Mouse (Mus musculus) adrenal gland, adult (tissue): ENCODE results near the gene Mars2.

Experiments used
- DNase-seq, 2 experiments: peaks; one replicate each; pipeline ENCODE4 v3.0.0; 2022 to 2023; ENCODE audit warnings: low spot score in 1 of 2; ENCODE audit not compliant: inconsistent age in 2 of 2

Gene Mars2

GRCm38 (mm10) chr1:55236890-55237642 is at the start of gene Mars2:
Gene Mars2 (plus strand): TSS chr1:55237177.
- DNase-seq: peak; percentile 97 to 98

GRCm38 (mm10) chr1:55192015-55192414 is 45.0 kb upstream of the Mars2 start:
- no peak for DNase-seq

GRCm38 (mm10) chr1:55192824-55193223 is 44.2 kb upstream of the Mars2 start:
- DNase-seq: peak; percentile 58 to 81

DNA sequence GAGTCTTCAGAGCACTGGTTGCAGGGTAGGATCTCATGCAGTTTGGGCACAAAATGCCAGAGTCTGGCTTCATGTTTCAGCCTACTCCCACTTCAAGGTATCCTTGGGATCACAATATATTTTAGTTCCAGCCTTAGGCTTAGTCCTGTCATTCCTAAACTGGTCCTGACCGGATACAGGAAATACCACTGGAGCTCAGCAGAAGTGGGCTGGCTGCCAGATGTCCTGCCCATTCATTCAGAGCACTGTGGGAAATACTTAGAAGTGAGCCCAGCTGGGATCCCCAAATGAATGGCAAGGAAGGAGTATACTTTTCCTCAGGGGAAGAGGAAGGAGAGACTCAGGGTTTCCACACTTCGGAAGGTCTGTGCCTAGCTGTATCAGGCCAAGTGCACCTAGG is 43.7 kb upstream of the Mars2 start:
- peak; percentile 56 to 81 for DNase-seq

- peak; percentile 55 to 88 for DNase-seq
These were observed 42.7 kb upstream of the Mars2 start for GRCm38 (mm10) chr1:55194064-55194915.

- no peak for DNase-seq
These were observed 42.0 kb upstream of the Mars2 start for GRCm38 (mm10) chr1:55195021-55195420.

DNA sequence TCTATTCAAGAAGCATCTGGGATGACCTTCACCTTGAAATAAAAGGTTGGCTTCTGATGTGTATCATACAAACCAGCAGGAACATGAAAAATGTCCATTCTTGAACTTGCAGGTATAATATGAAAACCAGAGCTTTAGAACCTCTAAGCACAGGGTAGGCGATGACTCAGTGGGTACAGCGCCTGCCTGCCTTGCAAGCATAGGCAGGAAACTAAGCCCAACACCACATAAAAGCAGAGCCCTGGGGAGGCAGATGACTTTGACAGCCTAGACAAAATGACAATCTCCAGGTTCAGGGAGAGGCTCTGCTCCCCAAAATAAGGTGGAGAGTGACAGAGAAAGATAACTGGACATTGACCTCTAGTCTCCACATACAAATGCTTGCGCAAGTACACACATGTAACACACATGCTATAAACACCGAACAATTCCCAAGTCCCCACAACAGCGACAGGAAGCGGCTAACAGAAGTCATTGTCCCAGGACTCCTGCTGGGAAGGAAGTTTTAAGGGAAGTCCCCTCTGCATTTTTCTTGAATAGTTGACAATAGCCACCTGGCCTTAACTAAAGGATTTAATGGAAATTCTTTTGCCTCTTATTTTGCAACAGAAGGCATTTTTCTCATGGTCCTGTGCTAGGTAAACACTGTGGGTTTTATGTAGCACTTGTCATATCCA is 40.5 kb upstream of the Mars2 start:
- peak; percentile 70 to 73 for DNase-seq

DNA sequence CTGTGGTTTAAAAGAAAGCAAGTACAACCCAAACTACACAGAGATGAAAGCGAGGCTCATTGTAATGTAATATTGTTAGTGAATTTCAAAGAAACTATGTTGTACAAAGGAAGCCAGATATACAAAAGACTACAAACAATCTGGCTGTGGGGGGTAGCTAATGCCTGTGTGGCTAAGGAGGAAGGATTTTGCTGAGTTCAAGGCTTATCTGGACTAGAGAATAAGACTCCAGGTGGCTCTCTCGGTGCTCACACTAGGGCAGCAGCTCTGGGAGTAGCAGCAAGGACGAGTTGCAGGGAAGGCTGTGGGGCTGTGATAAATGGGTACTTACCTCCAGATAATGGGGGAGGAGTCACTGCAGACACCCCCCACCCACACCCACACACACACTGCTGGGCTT is 38.3 kb upstream of the Mars2 start:
- DNase-seq: no peak

- peak; percentile 79 to 89 for DNase-seq
These were observed 34.9 kb upstream of the Mars2 start for GRCm38 (mm10) chr1:55201850-55202752.

GRCm38 (mm10) chr1:55205808-55206327 is 31.1 kb upstream of the Mars2 start:
- DNase-seq: no peak

DNA sequence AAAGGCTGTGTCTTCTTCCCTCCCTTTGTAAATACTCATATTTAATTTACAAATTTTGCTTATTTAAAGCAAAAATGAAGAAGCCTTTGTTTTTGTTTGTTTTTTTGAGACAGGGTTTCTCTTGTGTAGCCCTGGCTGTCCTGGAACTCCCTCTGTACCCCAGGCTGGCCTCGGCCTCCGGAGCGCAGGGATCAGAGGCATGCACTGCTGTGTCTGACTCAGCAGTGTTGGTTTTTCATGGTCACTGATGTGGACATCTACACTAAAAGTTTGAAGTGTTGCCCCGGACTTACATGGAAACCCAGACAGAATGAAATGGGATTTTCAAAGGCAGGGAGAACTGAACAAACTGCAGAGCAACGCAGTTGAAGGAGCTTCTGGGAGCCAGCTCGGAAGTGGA is 29.4 kb upstream of the Mars2 start:
- peak; percentile 48 to 77 for DNase-seq

DNA sequence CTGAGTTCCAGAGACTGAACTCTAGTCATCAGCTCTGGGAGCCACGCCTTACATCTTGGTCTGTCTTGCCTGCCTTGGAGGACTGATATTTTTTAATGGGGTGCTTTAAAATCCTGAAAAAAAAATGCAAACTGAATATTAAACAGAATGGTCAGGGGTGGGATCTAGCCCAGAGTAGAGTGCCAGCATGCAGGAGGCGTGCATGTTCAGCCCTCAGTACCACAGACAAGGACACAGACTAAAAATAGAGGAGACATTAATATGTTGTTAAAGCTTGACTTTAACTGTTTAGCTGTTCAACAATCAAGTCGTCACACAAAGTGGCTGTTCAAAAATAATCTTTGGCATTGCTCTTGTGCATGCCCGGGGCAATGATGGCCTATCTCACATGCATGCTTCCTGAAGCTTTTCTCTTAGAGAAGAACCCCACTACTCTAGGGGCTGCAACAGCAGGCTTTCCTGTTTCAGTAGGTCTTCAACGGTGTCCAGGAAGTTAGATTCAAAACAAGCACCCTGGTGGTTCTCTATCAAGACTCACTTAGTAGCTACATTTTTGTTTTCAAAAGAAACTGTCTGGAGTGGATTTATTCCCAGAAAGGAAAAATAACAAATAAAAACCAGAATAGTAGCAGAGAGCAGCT is 28.4 kb upstream of the Mars2 start:
- DNase-seq: peak in 1 of 2 experiments; percentile 60

DNA sequence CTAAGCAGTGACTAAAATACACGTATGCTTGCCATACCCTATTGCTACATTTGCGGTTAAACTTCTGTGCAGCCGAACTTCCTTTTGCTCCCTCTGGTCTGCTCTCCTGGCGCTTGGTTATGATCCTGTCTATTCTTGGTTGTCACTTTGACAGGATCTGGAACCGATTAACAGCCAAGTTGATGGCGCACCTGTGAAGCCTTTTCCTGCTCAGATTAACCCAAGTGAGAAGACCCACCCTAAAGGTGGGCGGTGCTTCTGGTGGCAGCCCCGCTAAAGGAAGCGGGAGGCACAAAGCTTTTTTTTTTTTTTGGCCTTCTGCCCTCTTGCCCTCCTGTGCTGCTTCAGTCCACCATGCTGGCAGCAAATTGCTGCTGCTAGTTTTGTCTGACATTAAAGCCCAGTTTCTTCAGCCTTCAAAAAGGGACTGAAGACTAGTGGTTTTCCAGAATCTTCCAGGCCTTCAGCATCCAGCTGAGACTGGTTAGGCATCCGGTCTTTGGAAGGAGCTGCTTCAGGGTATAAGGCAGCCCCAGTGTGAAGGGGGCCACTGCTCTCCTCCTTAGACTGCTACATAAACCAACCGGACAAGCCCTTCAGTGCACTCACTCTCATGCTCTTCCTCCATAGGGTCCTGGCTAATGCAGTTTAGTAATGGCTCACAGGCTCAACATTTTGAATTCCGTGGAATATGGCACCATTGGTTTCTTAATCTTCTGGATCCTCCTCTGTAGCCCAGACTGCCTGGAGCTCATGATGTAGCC is 26.6 kb upstream of the Mars2 start:
- DNase-seq: peak in 1 of 2 experiments; percentile 65

GRCm38 (mm10) chr1:55211081-55211480 is 25.9 kb upstream of the Mars2 start:
- DNase-seq: peak; percentile 70 to 81

- DNase-seq: no peak
These were observed 24.2 kb upstream of the Mars2 start for GRCm38 (mm10) chr1:55212771-55213170.

DNA sequence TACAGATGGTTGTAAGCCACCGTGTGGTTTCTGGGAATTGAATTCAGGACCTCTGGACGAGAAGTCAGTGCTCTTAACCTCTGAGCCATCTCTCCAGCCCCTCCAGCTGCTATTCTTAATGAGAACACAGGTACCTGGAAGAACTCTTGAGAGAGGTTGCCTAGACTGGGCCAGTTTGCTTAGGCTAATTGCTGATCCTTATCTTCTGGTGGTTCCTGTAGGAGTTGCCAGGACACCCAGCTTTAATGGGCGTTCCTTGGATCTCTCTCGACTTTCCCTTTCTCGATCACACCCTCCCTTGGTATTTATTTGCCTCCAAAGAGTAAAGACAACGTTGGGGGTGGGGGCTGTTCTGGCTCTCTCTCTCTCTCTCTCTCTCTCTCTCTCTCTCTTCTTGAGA is 23.5 kb upstream of the Mars2 start:
- peak in 1 of 2 experiments; percentile 2 for DNase-seq

- peak in 1 of 2 experiments; percentile 1 for DNase-seq
These were observed 23.0 kb upstream of the Mars2 start for GRCm38 (mm10) chr1:55213936-55214335.

DNA sequence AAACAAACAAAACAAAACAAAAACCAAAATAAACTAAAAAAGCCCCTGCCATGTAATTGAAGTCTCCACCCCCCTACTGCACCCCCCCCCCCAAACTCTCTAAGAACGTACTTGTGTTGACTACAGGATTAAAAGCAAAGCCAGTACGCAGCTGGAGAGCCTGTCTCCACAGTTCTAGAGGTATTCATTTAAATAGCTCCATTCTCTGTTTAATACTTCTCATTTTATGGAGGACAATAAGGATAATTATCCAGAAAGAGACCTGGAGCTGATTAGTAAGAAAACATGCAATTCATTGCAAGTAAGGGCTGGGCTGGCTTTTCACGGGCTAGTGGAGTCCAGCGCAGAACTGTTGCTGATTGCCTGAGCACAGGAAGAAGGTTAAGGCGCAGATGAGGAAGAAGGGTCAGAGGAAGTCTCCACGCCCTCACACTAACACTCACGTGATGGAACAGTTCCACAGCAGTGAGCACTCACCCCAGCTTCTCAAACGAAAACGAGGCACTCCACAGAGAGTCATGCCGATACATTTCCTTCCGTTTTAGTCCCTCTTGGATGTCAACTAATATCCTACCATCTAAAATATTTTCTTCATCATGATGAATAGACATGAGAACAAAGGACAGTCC is 21.7 kb upstream of the Mars2 start:
- peak; percentile 36 to 62 for DNase-seq

GRCm38 (mm10) chr1:55217191-55217590 is 19.8 kb upstream of the Mars2 start:
- DNase-seq: peak; percentile 63 to 75
